Mouse (Mus musculus): ENCODE measurements around the gene Gpr137. TPM values are rescaled to one million over a fixed set of nuclear protein-coding genes. Genes with fewer than 3 reads are reported as not detected.

Gpr137 gene
- polyA plus RNA-seq, 1 experiment from 2014 or later, result 20.2 TPM

GRCm38 (mm10) chr19:6974211-6975205 is 32.2 kb upstream of the Gpr137 start, which contains the start of gene Ppp1r14b:
Ppp1r14b (plus strand) TSS chr19:6974968.
- peak within 1 kb of the TSS; percentile 89 for H3K9ac ChIP-seq (ENCODE audit: low read length)
- peak; percentile 67 for ATAC-seq (ENCODE audit: insufficient read depth, low FRiP score)
- peak within 1 kb of the TSS; percentile 97 for H3K27ac ChIP-seq (ENCODE audit: low read length)
- H3K27me3 ChIP-seq (ENCODE audit: control insufficient read depth, insufficient read depth, low read length), result no peaks in the 10 kb centered on the region
- no peaks in the 10 kb centered on the region for H3K36me3 ChIP-seq (ENCODE audit: control insufficient read depth, insufficient read depth, low read length)
- H3K9me3 ChIP-seq (replicated peaks; ENCODE audit: control insufficient read depth, low read length), result no peaks in the 10 kb centered on the region
- peak within 1 kb of the TSS; percentile 92 for H3K4me2 ChIP-seq (ENCODE audit: low read depth, low read length)
- H3K4me3 ChIP-seq (replicated peaks; ENCODE audit: low read length), result peak within 1 kb of the TSS; percentile 75
- under 1% methylated on average over 60 of the region's 84 CpGs for WGBS
- H3K4me1 ChIP-seq (ENCODE audit: control insufficient read depth, insufficient read depth, low read length), result peaks cover 66% of the 10 kb centered on the region

- peak overlapping the region; percentile 97 for H3K27ac ChIP-seq (ENCODE audit: low read length)
- peak overlapping the region; percentile 92 for H3K4me2 ChIP-seq (ENCODE audit: low read depth, low read length)
- no peaks in the 10 kb centered on the region for H3K36me3 ChIP-seq (ENCODE audit: control insufficient read depth, insufficient read depth, low read length)
- peak overlapping the region; percentile 89 for H3K9ac ChIP-seq (ENCODE audit: low read length)
- H3K4me3 ChIP-seq (replicated peaks; ENCODE audit: low read length), result peak overlapping the region; percentile 75
- H3K4me1 ChIP-seq (ENCODE audit: control insufficient read depth, insufficient read depth, low read length), result peaks cover 60% of the 10 kb centered on the region
- no peak for ATAC-seq (ENCODE audit: insufficient read depth, low FRiP score)
- H3K27me3 ChIP-seq (ENCODE audit: control insufficient read depth, insufficient read depth, low read length), result no peaks in the 10 kb centered on the region
- WGBS, result 32% methylated on average over 12 of the region's 12 CpGs
- H3K9me3 ChIP-seq (replicated peaks; ENCODE audit: control insufficient read depth, low read length), result no peaks in the 10 kb centered on the region
Measured at GRCm38 (mm10) chr19:6973581-6974190, 31.4 kb upstream of the Gpr137 start.

GRCm38 (mm10) chr19:6972247-6972917 is 30.1 kb upstream of the Gpr137 start:
- Histone ChIP-seq H3K9ac (ENCODE audit: low read length) (peak overlapping the region; percentile 23; the same call in 1 of the 2 replicates), H3K27me3 (ENCODE audit: control insufficient read depth, insufficient read depth, low read length) (no peaks in the 10 kb centered on the region), H3K27ac (ENCODE audit: low read length) (peak overlapping the region; percentile 38; the same call in 1 of the 2 replicates), H3K36me3 (ENCODE audit: control insufficient read depth, insufficient read depth, low read length) (no peaks in the 10 kb centered on the region), H3K4me1 (ENCODE audit: control insufficient read depth, insufficient read depth, low read length) (peaks cover 59% of the 10 kb centered on the region), H3K4me3 (replicated peaks; ENCODE audit: low read length) (no peak overlapping the region), H3K9me3 (replicated peaks; ENCODE audit: control insufficient read depth, low read length) (no peaks in the 10 kb centered on the region), H3K4me2 (ENCODE audit: low read depth, low read length) (no peak overlapping the region)
- no peak for ATAC-seq (ENCODE audit: insufficient read depth, low FRiP score)
- 73% methylated on average over 13 of the region's 13 CpGs for WGBS

- Histone ChIP-seq H3K27ac (ENCODE audit: low read length) (no peak overlapping the region; the same call in none of the 2 replicates), H3K4me2 (ENCODE audit: low read depth, low read length) (no peak overlapping the region), H3K4me3 (replicated peaks; ENCODE audit: low read length) (no peak overlapping the region), H3K9me3 (replicated peaks; ENCODE audit: control insufficient read depth, low read length) (no peaks in the 10 kb centered on the region), H3K4me1 (ENCODE audit: control insufficient read depth, insufficient read depth, low read length) (peaks cover 54% of the 10 kb centered on the region), H3K9ac (ENCODE audit: low read length) (0 out of 2 replicates have a peak overlapping the region, but pooled peaks have one; percentile 31), H3K27me3 (ENCODE audit: control insufficient read depth, insufficient read depth, low read length) (no peaks in the 10 kb centered on the region), H3K36me3 (ENCODE audit: control insufficient read depth, insufficient read depth, low read length) (0 out of 2 replicates have a peak, but pooled peaks cover under 1% of the 10 kb centered on the region)
- 32% methylated on average over 6 of the region's 6 CpGs for WGBS
- no peak for ATAC-seq (ENCODE audit: insufficient read depth, low FRiP score)
Measured at GRCm38 (mm10) chr19:6971644-6972043, 29.4 kb upstream of the Gpr137 start.

GRCm38 (mm10) chr19:6970460-6971085 is 28.3 kb upstream of the Gpr137 start:
- Histone ChIP-seq H3K36me3 (ENCODE audit: control insufficient read depth, insufficient read depth, low read length) (peaks cover 11% of the 10 kb centered on the region), H3K9me3 (replicated peaks; ENCODE audit: control insufficient read depth, low read length) (no peaks in the 10 kb centered on the region), H3K4me2 (ENCODE audit: low read depth, low read length) (peak overlapping the region; percentile 74), H3K4me3 (replicated peaks; ENCODE audit: low read length) (peak overlapping the region; percentile 75; the same call in 1 of the 2 replicates), H3K27ac (ENCODE audit: low read length) (peak overlapping the region; percentile 5; the same call in 1 of the 2 replicates), H3K27me3 (ENCODE audit: control insufficient read depth, insufficient read depth, low read length) (no peaks in the 10 kb centered on the region), H3K4me1 (ENCODE audit: control insufficient read depth, insufficient read depth, low read length) (peaks cover 45% of the 10 kb centered on the region), H3K9ac (ENCODE audit: low read length) (peak overlapping the region; percentile 85)
- WGBS, result 27% methylated on average over 11 of the region's 11 CpGs
- ATAC-seq (ENCODE audit: insufficient read depth, low FRiP score), result no peak

- H3K4me3 ChIP-seq (replicated peaks; ENCODE audit: low read length), result peak overlapping the region; percentile 75
- H3K4me2 ChIP-seq (ENCODE audit: low read depth, low read length), result peak overlapping the region; percentile 74
- peak overlapping the region; percentile 78 for H3K27ac ChIP-seq (ENCODE audit: low read length)
- H3K9me3 ChIP-seq (replicated peaks; ENCODE audit: control insufficient read depth, low read length), result no peaks in the 10 kb centered on the region
- peaks cover 17% of the 10 kb centered on the region for H3K36me3 ChIP-seq (ENCODE audit: control insufficient read depth, insufficient read depth, low read length)
- H3K9ac ChIP-seq (ENCODE audit: low read length), result peak overlapping the region; percentile 85
- no peaks in the 10 kb centered on the region for H3K27me3 ChIP-seq (ENCODE audit: control insufficient read depth, insufficient read depth, low read length)
- peak; percentile 78 for ATAC-seq (ENCODE audit: insufficient read depth, low FRiP score)
- H3K4me1 ChIP-seq (ENCODE audit: control insufficient read depth, insufficient read depth, low read length), result peaks cover 45% of the 10 kb centered on the region
- WGBS, result under 1% methylated on average over 55 of the region's 55 CpGs
Measured at GRCm38 (mm10) chr19:6969665-6970381, 27.5 kb upstream of the Gpr137 start.

- Histone ChIP-seq H3K36me3 (ENCODE audit: control insufficient read depth, insufficient read depth, low read length) (peaks cover 22% of the 10 kb centered on the region), H3K9me3 (replicated peaks; ENCODE audit: control insufficient read depth, low read length) (no peaks in the 10 kb centered on the region), H3K9ac (ENCODE audit: low read length) (peak overlapping the region; percentile 85), H3K4me2 (ENCODE audit: low read depth, low read length) (peak overlapping the region; percentile 74), H3K4me3 (replicated peaks; ENCODE audit: low read length) (peak overlapping the region; percentile 75), H3K4me1 (ENCODE audit: control insufficient read depth, insufficient read depth, low read length) (peaks cover 45% of the 10 kb centered on the region), H3K27ac (ENCODE audit: low read length) (peak overlapping the region; percentile 78), H3K27me3 (ENCODE audit: control insufficient read depth, insufficient read depth, low read length) (no peaks in the 10 kb centered on the region)
- 0% methylated on average over 20 of the region's 20 CpGs for WGBS
- 0 out of 2 replicates have a peak, but pooled peaks have one; percentile 0 for ATAC-seq (ENCODE audit: insufficient read depth, low FRiP score)
Measured at GRCm38 (mm10) chr19:6969291-6969664, 27.0 kb upstream of the Gpr137 start.

Data from stomach, embryonic 16.5 days (tissue).